Mouse (Mus musculus): Measurements from ENCODE around the gene Micu1.
"Not testable (repeated sequence)": the region's sequence is repeated elsewhere in the genome, so short reads cannot be mapped to it uniquely, and the experiment has no call there.

Gene Micu1

DNA sequence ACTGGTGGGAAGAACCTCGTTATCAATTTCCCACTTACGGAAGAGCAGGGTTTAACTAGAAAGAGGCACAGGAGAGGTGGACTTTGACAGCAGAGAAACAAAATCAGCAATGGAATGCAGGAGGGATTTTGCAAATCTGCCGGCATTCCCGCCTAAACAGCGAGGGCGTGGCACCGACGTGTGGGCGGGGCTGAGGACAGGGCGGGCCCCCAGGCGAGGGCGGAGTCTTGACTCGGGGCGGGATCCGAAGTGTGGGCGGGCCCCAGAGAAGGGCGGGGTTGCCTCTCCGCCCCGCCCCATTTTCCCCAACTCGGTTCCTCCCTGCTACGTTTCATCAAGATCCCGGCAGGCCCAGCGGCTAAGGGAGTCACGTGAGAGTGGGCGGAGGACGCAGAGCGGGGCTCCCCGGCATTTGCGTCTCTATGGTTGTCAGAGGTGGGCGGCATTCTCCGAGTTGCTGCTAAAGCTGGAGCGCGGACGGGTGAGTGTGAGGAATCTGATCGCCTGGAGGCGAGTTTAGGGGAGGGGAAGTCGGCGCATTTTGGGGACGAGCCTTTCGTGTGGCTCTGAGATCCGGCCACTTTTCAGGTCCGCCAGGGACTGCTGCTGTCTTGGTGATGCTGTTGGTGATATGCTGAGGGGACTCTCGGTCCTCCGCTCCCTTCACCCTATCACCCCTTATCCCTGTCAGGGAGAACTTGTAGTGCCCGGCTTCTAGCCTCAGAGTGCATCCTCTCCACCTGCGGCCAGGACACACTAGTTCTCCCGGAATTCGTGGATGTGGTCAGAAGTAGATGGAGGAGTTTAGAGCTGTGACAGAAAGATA, at the start of gene Micu1:
Gene Micu1, plus strand, starts transcription at position 271 of the 826 bp plus-strand sequence.
- peak; percentile 97 to 99 for DNase-seq (ENCODE audit: low spot score in 2 of 2)

DNA sequence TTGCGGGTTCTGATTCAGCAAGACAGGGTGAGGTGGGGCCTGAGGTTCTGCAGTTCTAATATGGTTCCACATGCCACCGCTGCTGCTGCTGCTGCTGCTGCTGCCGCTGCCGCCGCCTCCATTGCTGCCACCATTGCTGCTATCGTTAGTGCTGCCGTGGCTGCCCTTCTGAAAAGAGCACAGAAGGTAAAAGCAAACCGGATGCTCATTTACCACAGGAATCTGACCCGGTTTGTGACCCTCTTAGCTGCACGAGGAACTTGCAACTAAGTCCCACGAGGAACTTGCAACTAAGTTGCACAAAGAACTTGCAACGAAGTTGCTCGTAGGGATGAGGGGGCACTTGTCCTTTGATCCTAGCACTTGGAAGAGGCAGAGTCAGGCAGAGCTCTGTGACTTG, 45.5 kb upstream of the Micu1 start:
- DNase-seq (ENCODE audit: low spot score in 2 of 2): no peak

DNA sequence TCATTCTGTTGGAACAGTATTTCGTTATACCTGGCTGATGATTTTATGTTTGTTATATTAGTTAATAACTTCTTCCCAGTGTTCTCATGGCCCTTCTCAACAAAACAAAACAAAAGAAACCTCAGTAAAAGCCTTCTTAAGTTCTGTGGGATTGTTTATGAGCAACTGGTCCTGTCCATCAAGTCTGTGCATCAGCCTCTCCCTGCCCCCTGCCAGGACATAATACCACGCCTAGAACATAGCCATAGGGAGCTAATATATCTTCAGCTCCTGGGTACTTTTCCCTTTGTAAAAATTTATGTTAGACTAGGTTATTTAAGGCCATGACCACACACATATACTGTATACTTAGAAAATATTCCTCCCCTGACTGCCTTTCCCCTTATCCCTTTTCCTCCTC, 37.5 kb upstream of the Micu1 start:
- no peak for DNase-seq (ENCODE audit: low spot score in 2 of 2)

DNA sequence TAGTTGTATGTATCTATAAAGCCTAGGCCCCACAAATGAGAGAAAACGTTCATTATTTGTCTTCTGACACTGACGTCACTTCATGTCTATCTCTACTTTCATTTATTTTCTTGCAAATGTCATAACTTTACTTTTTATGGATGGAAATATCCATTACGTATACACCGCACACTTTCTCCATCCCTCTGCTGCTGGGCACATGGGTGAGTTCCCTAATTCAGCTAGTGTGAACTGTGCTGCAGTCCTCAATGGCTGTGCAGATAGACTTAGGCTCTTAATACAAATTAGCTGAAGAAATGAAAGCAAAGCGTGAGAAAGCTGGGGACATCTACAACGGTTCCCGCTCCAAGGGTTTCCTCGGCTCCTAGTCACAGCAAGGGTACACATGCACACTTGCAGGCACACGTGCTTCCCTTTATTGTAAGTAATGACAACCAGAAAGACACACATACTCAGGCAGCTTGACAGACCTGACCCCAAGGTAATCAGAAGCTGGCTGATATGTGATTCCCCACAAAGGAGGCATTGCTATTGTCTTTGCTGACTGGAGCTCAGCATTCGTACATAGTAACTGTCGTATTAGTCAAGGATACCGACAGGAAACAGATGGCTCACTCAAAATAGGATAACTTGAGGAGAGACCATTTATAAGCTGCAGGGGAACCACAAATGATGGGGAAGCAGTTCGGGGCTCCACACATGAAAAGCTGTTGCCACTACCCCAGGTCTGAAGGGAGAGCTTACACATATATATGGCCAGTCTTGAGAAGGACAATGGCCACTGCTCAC, 36.6 kb upstream of the Micu1 start:
- DNase-seq (ENCODE audit: low spot score in 2 of 2): no peak

DNA sequence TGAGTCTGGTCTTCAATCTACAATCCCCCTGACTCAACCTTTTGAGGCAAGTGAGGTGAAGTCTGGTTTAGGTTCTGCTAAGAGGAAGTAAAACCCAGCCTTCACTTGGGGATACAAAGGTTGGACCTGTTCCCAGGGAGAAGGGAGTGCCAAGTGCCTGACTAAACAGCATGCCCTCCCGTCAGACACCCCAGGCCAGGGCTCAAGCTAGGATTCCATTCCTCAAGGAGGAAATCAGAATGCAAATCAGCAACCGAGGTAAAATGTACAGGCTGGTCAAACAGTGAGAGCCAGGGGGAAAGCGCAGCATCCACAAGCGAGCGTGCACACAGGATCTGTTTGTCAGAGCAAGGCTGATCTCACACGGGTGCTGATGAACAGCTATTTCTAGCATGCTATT, 34.9 kb upstream of the Micu1 start:
- DNase-seq (ENCODE audit: low spot score in 2 of 2): no peak

DNA sequence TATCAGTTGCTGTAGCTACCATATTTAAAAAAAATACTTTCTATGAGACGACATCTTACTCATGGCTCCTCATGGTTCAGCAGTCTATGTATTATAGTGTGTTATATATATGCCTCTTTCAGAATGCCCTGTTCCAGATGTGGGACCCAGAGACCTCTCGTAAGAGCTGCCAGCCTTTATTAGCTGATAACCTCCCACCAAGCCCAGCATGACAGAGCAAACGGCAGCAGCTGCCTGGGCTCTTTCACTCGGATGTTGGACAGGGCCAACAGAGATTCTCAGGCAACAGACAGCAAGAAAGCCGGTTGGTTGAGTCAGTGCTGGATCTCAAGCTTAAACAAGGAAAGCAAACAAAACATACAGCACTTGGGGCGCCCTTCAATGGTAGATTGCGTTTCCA, 33.8 kb upstream of the Micu1 start:
- no peak for DNase-seq (ENCODE audit: low spot score in 2 of 2)

DNA sequence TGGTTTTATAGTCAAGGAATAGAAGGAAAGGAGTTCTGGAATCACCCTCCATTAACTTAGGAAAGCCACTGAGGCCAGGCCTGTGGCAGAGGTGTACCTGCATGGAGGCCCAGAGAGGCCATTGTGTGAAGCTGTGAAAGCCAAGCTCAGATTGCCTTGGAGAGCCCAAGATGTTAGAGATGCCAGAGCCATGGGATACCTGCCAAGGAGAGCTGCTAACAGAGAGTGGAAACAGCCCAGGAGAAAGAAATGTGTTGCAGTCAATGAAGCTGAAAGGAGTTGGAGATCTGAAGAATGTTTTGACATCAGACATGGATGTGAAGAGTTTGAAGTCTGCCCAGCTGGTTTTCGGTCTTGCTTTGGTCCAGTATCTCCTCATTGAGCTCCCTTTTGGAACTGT, 24.4 kb upstream of the Micu1 start:
- no peak for DNase-seq (ENCODE audit: low spot score in 2 of 2)

DNA sequence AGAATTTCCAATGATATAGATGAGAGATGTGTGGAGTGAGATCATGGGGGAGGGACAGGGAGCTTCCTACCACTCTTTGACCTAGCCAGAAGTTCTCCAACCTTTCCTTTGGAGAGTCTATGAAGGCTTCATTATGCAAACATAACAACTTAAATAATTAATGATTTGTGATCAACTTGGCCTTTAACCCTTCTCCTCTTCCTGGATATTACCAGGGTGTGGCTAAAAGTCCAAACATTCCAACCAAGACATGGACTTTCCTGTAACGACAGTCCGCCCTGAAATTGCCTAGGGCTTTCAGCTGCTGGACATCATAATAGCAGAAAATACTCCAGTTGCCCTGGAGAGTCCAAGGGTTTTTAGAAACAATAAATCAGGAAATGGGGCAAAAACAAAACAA, 23.1 kb upstream of the Micu1 start:
- no peak for DNase-seq (ENCODE audit: low spot score in 2 of 2)

DNA sequence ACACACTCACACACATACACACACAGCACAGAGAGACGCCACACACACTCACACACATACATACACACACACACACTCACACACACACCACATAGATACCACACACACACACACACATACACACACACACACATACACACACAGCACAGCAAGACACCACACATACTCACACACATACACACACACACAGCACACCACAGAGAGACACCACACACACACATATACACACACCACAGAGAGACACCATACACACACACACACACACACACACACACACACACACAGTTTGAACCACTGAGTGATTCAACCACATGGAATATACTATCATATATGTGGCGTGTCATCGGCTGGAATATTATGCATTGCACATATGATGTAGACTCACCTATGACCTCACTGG, 16.7 kb upstream of the Micu1 start:
- DNase-seq (ENCODE audit: low spot score in 2 of 2): not testable (repeated sequence)

DNA sequence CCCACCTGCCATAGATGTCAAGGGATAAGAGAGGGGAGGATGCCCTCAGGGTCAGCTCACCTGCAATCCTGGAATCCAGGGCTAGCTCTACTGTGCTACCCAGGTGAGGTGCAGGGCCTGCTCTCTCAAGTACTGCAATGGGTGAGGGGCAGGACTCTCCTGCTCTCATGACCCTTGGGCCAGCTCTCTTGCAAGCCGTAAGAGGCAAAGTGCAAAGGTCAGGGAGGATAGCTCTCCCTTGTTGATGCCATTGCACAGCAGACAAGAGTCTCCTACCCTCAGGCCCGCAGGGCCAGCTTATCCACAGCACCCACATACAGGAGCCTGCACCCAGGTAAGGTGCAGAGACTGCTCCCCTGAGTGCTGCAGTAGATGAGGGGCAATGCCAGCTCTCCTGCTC, 15.2 kb upstream of the Micu1 start:
- no peak for DNase-seq (ENCODE audit: low spot score in 2 of 2)

DNA sequence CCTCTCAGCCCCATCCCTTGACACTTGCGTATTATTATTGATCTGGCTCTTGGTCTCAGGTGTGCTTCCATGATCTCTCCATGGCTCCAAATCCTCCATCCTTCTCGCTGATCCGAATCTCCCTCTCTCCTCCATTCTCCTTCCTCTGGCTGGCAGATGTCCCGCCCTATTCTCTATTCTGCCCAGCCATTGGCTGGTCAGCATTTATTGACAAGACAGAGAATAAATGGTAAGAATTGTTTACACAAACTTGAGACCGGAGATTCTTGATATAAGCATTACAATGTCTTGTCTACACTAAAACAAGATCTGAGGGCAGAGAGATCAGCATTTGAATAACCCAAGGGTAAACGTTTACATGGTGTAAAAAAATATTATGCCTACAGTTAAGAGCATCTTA, 12.4 kb upstream of the Micu1 start:
- DNase-seq (ENCODE audit: low spot score in 2 of 2): no peak

DNA sequence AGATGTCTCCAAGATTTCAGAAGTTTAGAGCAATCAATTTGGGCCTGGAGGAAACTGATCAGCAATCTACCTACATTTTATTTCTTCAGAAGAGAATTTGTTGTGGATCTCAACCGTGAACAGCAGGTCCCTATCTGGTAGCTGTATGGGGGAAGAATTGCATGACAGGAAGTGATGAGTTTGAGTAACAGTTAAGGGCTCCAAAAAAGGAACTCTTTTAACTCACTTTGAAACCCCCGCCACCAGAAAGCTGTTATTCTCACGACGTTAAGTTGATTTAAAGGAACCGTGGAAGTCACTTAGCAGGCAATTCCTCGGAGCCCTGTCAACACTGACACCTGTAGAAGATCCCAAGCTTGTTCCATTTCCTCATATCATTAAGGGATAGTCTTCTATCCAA, 9.8 kb upstream of the Micu1 start:
- DNase-seq (ENCODE audit: low spot score in 2 of 2): no peak

DNA sequence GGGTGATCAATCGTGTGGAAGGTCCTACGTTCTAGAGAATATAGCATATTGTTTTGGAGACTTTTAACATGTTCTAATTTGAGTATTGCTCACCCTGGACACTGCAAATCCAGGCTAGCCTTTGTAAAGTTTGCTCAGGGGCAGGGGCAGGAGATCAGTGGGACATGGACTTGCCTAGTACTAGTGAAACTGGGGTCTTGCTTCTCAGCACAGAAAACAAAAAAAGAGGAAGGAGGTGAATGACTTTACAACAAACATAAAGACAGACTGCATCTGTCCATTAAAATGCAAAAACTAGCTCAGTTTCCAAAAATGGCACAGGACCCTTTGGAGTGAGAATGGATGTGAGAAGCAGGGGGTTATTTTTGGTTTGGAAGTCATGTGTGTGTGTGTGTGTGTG, 8.2 kb upstream of the Micu1 start:
- DNase-seq (ENCODE audit: low spot score in 2 of 2): no peak

DNA sequence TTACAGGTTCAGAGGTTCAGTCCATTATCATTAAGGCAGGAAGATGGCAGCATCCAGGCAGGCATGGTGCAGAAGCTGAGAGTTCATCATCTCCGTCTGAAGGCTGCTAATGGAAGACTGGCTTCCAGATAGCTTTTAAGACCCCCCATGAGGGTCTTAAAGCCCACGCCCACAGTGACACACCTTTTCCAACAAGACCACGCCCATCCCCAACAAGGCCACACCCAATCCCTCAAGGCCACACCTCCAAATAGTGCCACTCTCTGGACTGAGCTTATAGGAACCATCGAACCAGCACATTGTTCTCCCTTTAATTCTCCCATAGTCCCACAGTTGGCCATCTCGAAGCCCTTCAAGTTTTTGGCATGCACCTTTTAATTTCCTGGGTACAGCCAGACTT, 2.8 kb upstream of the Micu1 start:
- DNase-seq (ENCODE audit: low spot score in 2 of 2): no peak

DNA sequence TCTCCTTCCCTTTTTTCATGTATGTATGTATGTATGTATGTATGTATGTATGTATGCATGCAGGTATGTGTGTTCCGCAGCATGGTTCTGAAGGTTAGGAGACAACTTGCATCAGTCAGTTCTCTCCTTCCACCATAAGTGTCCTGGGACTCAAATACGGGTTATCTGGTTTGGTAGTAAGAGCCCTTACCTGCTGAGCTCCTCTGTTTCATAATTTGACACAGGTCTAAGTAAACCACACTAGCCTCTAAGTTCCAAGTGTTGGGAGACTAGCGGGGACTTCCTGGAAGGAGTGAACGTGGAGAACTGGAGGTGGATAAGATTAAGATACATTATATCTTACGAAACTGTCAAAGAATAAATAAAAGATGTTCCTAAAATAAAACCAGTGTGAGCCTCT, 472 bp upstream of the Micu1 start:
- no peak for DNase-seq (ENCODE audit: low spot score in 2 of 2)

DNA sequence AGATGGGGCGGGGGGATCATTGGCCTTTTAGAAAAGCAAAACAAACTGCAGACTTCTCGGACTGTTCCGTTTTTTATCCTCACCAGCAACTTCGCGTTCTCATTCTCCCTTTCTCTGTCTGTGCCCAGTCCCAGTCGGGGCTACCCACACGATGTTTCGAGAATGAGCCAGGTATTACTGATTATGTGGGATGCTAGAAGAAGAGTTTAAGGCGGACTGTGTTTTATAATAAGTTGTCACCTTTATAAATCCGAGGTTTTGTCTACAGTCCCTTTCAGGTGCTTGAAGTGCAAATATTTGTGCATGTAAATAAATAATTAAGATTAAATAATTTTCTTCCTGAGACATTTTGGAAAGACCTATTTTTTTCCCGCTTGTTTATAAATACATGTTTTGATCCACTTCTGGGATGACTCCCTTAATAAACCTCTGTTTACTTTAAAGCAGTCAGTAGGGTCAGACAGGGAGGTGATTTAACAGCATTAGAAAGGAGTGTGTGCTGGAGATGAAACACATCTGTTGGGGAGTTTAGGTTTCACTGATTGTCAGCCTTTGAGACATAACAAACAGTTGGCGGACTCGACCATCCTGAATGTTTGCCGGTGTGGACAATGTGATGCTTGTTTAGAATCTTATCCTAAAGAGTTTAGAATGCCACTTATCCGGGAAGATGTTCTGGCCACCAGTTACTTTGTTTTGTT, 933 bp downstream of the Micu1 start:
- DNase-seq (ENCODE audit: low spot score in 2 of 2): no peak

DNA sequence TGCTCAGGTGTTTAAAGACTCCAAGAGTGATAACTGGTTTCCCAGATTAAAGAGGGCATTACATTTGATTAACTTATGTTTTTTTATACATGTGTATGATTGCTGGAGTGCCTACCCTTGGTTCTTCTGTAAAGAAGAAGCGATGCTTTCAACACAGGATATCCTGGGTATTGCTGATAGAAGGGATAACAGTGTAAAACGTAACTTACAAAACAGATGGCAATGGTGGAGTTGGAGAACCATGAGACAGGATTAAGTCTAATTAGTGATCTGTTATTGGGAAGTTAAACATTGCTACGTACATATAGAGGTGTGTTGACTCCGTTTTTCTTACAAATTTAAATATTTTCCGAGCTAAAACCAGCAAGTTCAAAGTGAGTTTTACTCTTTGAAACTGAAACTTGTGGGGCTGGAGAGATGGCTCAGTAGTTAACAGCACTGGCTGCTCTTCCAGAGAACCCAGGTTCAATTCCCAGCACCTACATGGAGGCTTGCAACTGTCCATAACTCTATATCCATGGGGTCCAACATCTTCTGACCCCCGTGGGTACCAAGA, 4.8 kb downstream of the Micu1 start:
- no peak for DNase-seq (ENCODE audit: low spot score in 2 of 2)

DNA sequence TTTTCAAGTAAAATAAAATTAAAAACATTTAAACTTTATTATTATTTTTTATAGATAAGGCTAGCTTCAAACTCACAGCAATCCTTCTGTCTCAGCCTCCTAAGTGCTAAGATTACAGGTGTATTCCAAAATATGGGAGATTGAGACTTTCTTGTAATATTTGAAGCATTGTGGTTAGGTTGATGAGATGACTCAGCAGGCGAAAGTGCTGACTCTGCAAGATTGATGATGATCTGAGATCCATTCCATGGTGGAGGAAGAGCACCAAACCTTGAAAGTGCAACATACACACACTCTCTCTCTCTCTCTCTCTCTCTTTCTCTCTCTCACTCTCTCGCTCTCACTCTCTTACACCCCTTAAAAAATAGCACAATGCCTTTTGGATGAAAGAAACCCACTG, 5.3 kb downstream of the Micu1 start:
- DNase-seq (ENCODE audit: low spot score in 2 of 2): no peak

DNA sequence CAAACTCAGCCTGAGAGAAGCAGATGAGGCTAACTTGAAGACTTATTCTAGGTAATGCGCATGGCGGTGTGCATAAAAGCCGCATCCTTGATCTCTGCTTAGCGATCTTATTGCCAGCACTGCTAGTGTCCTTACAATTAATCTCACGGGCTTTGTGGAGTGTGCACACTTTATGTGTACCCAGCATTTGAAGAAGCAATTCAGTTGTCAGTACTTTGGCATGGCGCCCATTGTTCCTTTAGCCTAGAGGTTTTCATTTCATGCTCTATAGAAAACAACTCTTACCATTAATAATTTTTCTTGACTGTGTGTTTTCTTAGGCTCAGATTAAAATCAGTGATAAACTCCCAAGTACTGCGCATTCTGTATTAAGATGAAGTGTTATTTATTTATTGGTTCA, 7.0 kb downstream of the Micu1 start:
- DNase-seq (ENCODE audit: low spot score in 2 of 2): no peak

DNA sequence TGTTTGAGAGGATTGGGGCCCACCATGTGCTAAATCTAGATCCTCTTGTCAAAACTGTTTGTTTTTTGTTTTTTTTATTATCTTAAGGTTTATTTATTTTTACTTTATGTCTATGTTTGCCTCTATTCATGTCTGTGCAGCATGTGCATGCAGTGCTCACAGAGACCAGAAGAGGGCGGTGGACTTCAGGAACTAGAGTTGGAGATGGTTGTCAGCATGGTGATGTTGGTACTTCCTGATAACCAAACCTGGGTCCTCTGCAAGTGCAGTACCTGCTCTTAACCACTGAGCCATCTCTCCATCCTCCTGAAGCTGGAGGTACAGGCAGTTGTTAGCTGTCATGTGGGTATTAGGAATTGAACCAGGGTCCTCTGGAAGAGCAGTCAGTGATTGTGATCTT, 8.0 kb downstream of the Micu1 start:
- peak; percentile 43 to 74 for DNase-seq (ENCODE audit: low spot score in 2 of 2)

DNA sequence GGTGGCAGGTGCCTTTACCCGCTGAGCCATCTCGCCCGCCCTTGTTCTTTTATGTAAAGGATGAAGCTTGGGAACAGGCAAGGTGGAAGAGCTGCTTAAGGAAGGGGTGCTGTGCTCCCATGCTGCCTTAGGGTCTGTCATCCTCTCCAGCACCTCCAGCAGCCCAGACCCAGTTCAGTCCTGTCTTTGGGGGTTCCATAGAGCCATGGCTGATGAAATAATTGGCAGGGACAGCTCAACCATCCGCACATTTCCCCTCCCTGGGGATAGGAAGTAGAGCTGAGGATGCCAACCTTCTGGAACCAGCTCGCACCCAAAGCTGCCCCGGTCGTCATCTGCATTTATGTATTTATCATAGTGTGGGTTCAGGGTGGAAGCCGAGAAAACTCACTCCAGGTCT, 9.8 kb downstream of the Micu1 start:
- DNase-seq (ENCODE audit: low spot score in 2 of 2): no peak

DNA sequence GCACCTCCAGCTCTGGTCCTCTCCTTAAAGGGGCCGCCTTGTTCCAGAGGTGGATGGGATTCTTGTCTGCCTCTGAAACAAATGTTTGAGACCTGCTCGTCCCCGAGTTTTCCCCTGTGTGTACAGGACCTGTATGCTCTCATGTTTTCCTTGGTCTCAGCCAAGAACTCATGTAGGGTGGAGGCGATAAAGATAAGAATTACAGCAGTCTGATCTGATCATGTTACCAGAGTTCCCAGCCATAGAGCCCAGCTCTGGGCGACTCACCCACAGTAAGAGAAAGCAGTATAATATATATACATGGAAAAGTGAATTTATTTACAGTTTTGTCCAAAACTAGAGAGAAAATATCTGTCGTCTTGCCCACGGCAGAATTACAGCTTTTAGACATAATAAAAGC, 17.7 kb downstream of the Micu1 start:
- no peak for DNase-seq (ENCODE audit: low spot score in 2 of 2)
